Mouse (Mus musculus) embryonic stem cell, embryonic (primary cell): ENCODE results near the gene Cdkn1a.

ENCODE experiments used
- CTCF ChIA-PET, 4 experiments: fragments of 300-600 bp in 2 of 4; fragments of 350-600 bp in 2 of 4; sonication (Branson Sonifier 250); formaldehyde crosslinking; loops; one replicate each; lab custom pipeline; 2022; ENCODE audit warnings: inconsistent platforms in 2 of 4; lab: Charles Lee
- POLR2A ChIA-PET, 4 experiments: fragments of 300-600 bp in 2 of 4; fragments of 350-600 bp in 2 of 4; sonication (Branson Sonifier 250); formaldehyde crosslinking; loops; one replicate each; lab custom pipeline; 2022; ENCODE audit warnings: antibody characterized with exemption in 4 of 4, inconsistent platforms in 1 of 4; lab: Charles Lee

The Cdkn1a gene

GRCm38 (mm10) chr17:29053841-29054240 is 36.9 kb upstream of the Cdkn1a start:
- POLR2A ChIA-PET, result interaction anchor here (0.8 to 40.2 kb wide), 46 partner anchors 8 to 293 kb away, joined by 3 to 2765 read pairs (median 4); partner anchors contain the start of genes Cdkn1a (in 3 of the 4) and Srsf3 (in 3 of the 4)
- CTCF ChIA-PET, result interaction anchor here (0.5 to 1.6 kb wide), 12 partner anchors 17 to 251 kb away, joined by 3 to 6 read pairs (median 4); no protein-coding TSS in a partner anchor

GRCm38 (mm10) chr17:29054429-29054828 is 36.3 kb upstream of the Cdkn1a start:
- ChIA-PET CTCF (interaction anchor here (0.6 to 3.1 kb wide), 11 partner anchors 10 to 117 kb away, joined by 3 to 17 read pairs (median 4); no protein-coding TSS in a partner anchor), POLR2A (interaction anchor here (0.8 to 40.2 kb wide), 39 partner anchors 8 to 292 kb away, joined by 3 to 2765 read pairs (median 4); partner anchors contain the start of genes Cdkn1a (in 3 of the 4) and Srsf3 (in 3 of the 4))

DNA sequence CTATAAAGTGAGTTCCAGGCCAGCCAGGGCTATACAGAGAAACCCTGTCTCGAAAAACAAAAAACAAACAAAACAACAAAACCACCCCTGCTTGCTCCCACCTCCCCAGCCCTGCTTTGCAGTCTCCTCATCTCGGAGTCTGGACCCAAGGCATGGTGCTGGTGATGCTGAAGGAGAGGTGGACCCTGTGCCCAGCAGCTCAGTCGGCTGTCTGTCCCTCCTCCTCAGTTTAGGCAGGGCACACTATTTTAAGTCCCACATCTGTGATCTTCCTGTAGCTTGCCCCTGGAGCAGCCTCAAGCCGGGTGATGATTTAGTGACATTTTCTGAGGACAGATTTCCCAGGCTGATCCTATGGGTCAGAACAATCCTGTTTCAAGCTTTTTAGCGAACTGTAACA is 35.2 kb upstream of the Cdkn1a start:
- POLR2A ChIA-PET, result interaction anchor here (0.6 to 40.2 kb wide), 36 partner anchors 8 to 1028 kb away, joined by 3 to 2765 read pairs (median 10); partner anchors contain the start of genes Cdkn1a (in 3 of the 4), Srsf3 (in 2 of the 4) and Stk38 (in 1 of the 4)

DNA sequence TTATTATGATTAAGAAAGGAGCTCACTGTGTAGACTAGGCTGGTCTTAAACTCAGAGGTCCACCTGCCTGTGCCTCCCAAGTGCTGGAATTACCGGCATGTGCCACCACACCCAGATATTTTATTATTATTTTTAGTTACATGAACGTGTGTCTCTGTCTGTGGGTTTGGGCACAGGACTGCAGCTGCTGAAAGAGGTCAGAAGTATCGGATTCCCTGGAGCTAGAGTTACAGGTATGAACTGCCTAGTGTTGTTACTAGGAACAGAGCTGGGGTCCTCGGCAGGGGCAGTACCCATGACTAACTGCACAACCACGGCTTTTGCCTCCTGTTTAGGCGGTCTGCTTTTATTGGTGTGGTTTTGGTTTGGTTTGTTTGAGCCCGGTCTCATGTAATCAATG is 34.6 kb upstream of the Cdkn1a start:
- CTCF ChIA-PET, result interaction anchor here in 3 of 4 experiments (0.5 to 3.1 kb wide), 13 partner anchors 10 to 1377 kb away, joined by 3 to 20 read pairs (median 4); no protein-coding TSS in a partner anchor

More for the DNA sequence above, 35.2 kb upstream of the Cdkn1a start:
- CTCF ChIA-PET, result interaction anchor here in 3 of 4 experiments (0.5 to 3.1 kb wide), 10 partner anchors 10 to 1377 kb away, joined by 3 to 20 read pairs (median 4); no protein-coding TSS in a partner anchor

DNA sequence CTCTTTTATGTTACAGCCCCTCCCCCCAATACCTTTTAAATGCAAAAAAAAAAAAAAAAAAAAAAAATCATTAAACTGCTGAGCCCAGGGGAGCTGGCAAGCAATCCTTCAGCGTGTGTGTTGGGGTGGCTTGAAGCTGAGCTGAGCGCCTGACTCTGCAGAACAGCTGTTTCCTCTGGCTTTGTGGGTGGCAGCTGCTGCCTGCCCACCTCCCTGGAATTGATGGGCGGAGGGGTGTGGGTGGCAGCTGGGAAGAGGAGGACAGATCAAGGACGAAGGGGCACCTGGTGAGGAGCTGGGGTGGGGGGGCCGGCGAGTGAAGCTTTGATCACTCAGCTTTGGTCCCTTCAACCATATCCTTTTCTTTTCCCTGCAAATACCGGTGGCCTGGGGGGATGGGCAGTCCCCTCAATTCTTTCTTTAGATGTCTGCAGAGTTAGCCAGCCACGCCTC is 34.1 kb upstream of the Cdkn1a start:
- CTCF ChIA-PET, result interaction anchor here in 3 of 4 experiments (0.5 to 3.1 kb wide), 23 partner anchors 8 to 463 kb away, joined by 3 to 20 read pairs (median 4); no protein-coding TSS in a partner anchor
- POLR2A ChIA-PET, result interaction anchor here (0.6 to 40.2 kb wide), 83 partner anchors 9 to 1027 kb away, joined by 3 to 2765 read pairs (median 5); partner anchors contain the start of genes Cdkn1a (in 4 of the 4), Srsf3 (in 3 of the 4), Mapk14 (in 1 of the 4) and Ppil1 (in 1 of the 4)

More for the DNA sequence above, 34.6 kb upstream of the Cdkn1a start:
- POLR2A ChIA-PET, result interaction anchor here (0.6 to 40.2 kb wide), 74 partner anchors 8 to 1027 kb away, joined by 3 to 2765 read pairs (median 5); partner anchors contain the start of genes Cdkn1a (in 4 of the 4), Srsf3 (in 3 of the 4), Mapk14 (in 1 of the 4) and Slc26a8 (in 1 of the 4)

- CTCF ChIA-PET, result interaction anchor here in 3 of 4 experiments (0.7 to 3.1 kb wide), 16 partner anchors 8 to 464 kb away, joined by 3 to 20 read pairs (median 5); no protein-coding TSS in a partner anchor
- POLR2A ChIA-PET, result interaction anchor here (0.6 to 40.2 kb wide), 59 partner anchors 8 to 1298 kb away, joined by 3 to 2765 read pairs (median 7); partner anchors contain the start of genes Cdkn1a (in 4 of the 4), Srsf3 (in 3 of the 4) and Ppil1 (in 1 of the 4)
These were observed 33.4 kb upstream of the Cdkn1a start for GRCm38 (mm10) chr17:29057361-29057890.

- POLR2A ChIA-PET, result interaction anchor here (0.6 to 40.2 kb wide), 27 partner anchors 9 to 1298 kb away, joined by 3 to 2765 read pairs (median 12); partner anchors contain the start of genes Cdkn1a (in 4 of the 4) and Srsf3 (in 1 of the 4)
- CTCF ChIA-PET, result interaction anchor here in 3 of 4 experiments (0.7 to 2.9 kb wide), 9 partner anchors 9 to 113 kb away, joined by 3 to 11 read pairs (median 4); no protein-coding TSS in a partner anchor
These were observed 32.8 kb upstream of the Cdkn1a start for GRCm38 (mm10) chr17:29057961-29058360.

GRCm38 (mm10) chr17:29058487-29058886 is 32.3 kb upstream of the Cdkn1a start:
- POLR2A ChIA-PET, result interaction anchor here (0.6 to 40.2 kb wide), 32 partner anchors 9 to 1829 kb away, joined by 3 to 2765 read pairs (median 6); partner anchors contain the start of genes Cdkn1a (in 2 of the 4), Srsf3 (in 1 of the 4) and Stk38 (in 1 of the 4)
- CTCF ChIA-PET, result interaction anchor here (0.6 to 2.9 kb wide), 10 partner anchors 9 to 149 kb away, joined by 3 to 11 read pairs (median 4); no protein-coding TSS in a partner anchor

GRCm38 (mm10) chr17:29059581-29059980 is 31.2 kb upstream of the Cdkn1a start:
- ChIA-PET CTCF (interaction anchor here in 2 of 4 experiments (0.6 to 1.7 kb wide), 2 partner anchors 15 to 120 kb away, joined by 4 to 5 read pairs; no protein-coding TSS in a partner anchor), POLR2A (interaction anchor here in 3 of 4 experiments (0.6 to 40.2 kb wide), 17 partner anchors 8 to 312 kb away, joined by 3 to 2765 read pairs (median 6); partner anchors contain the start of genes Cdkn1a (in 2 of the 3), Srsf3 (in 2 of the 3) and Stk38 (in 1 of the 3))

DNA sequence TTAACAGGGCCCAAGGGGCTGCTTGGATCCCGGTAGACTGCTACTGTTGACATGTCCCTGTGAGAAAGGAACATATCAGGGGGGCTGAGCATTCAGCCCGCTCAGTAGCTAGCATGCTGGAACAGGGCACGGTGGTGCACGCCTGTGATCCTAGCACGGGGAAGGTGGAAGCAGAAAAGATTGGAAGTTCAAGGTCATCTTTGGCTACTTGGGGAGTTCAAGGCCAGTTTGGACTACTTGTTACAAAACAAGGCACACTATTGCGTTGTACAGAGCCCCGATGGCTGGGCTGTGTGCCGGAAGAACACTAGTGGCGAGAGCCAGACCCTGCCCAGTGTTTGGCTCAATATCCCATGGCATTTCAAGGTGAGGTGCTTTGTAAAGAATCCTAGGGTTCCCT is 29.8 kb upstream of the Cdkn1a start:
- CTCF ChIA-PET, result no interaction called here

DNA sequence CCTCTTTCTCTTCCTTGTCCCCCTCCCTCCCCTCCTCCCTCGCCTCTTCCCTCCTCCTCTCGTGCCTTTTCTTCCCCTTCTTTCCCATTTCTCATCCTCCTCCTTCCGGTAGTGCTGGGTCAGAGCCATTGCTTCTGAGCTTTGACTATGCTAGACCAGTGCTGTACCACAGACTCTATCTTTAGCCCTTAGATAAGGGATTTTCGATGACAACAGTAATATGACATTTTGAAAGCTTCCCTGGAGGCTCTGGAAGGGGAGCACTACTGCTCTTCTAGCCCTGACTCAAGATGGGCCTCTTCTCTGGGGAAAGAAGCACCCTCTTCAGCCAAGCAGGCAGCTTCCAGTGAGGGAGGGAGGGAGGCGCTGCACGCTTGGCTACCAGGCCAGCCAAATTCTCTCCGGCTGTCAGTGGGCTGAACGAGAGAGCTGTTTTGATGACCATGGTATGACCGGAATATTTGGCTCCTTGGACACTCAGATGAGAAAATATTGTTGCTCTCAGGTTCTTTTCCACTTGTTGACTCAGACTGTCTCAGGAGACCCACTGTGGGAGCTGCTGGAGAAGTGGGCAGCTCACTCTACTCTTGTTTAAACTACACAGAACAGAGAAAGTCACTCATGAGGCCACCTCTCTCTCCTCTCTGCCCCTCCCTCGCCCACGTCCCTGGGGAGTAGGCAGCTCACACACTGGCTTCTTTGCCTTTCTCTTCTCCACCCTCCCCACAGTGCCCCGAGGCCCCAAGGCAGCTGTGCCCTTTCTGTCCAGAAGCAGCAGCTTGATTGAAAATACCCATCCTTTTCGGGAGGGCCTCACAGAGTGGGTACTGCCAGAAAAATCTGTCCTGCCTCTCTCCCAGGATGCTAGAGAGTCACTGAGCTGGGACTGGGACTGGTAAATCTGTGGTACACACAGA is 28.4 kb upstream of the Cdkn1a start:
- ChIA-PET CTCF (interaction anchor here in 3 of 4 experiments (0.6 to 1.7 kb wide), 4 partner anchors 13 to 258 kb away, joined by 3 to 4 read pairs (median 4); no protein-coding TSS in a partner anchor), POLR2A (interaction anchor here in 3 of 4 experiments (0.6 to 40.2 kb wide), 24 partner anchors 8 to 428 kb away, joined by 3 to 2765 read pairs (median 5); partner anchors contain the start of genes Cdkn1a (in 2 of the 3), Pim1 (in 1 of the 3) and Srsf3 (in 1 of the 3))

More for the DNA sequence above, 29.8 kb upstream of the Cdkn1a start:
- POLR2A ChIA-PET, result interaction anchor here in 3 of 4 experiments (1.1 to 40.2 kb wide), 11 partner anchors 9 to 34 kb away, joined by 3 to 2765 read pairs (median 9); partner anchors contain the start of genes Cdkn1a (in 2 of the 3) and Srsf3 (in 1 of the 3)

GRCm38 (mm10) chr17:29063121-29063987 is 27.4 kb upstream of the Cdkn1a start:
- ChIA-PET CTCF (interaction anchor here in 3 of 4 experiments (0.6 to 1.7 kb wide), 5 partner anchors 14 to 257 kb away, joined by 3 to 4 read pairs (median 4); no protein-coding TSS in a partner anchor), POLR2A (interaction anchor here in 3 of 4 experiments (0.6 to 40.2 kb wide), 21 partner anchors 9 to 1628 kb away, joined by 3 to 2765 read pairs (median 5); partner anchors contain the start of genes Cdkn1a (in 2 of the 3), Pim1 (in 1 of the 3) and Srsf3 (in 1 of the 3))

- ChIA-PET POLR2A (interaction anchor here in 3 of 4 experiments (1.1 to 40.2 kb wide), 9 partner anchors 10 to 31 kb away, joined by 3 to 2765 read pairs (median 9); partner anchors contain the start of gene Cdkn1a (in 2 of the 3)), CTCF (interaction anchor here in 1 of 4 experiments (1.6 kb wide), 1 partner anchor 107 kb away, joined by 4 read pairs; no protein-coding TSS in a partner anchor)
These were observed 26.8 kb upstream of the Cdkn1a start for GRCm38 (mm10) chr17:29063988-29064285.

DNA sequence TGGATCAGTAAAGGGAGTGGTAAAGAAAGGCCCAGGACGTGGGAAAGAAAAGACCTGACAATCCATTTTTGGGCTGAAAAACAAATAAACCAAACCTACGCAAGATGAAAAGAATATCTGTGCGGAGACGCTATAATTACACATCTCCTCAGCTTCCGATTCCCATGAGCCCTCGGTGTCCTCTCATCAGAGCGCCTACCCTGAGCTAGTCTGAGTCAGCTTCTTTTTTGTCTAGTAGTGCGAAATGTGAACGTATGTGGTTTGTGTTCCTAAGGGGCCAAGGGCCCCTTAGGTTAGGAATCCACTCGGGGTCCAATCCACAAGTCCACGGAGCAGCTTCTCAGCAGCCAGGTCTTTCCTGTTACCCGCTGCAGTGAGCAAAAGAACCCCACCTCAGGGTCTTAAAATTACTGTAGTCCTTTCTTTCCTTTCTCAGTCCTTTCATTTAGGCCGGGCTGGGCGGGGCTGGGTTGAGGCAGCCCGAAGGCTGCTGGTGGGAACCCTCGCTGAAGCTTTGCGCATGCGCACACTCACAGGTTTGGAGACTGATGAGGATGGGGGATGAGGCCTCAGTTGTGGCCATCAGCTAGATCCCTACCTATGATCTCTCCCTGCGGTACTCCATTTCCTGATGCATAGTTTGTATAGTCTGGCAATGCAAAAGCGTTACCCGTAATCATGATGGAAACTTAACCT is 25.4 kb upstream of the Cdkn1a start:
- POLR2A ChIA-PET, result interaction anchor here (0.5 to 40.2 kb wide), 39 partner anchors 8 to 485 kb away, joined by 3 to 2765 read pairs (median 4); partner anchors contain the start of genes Cdkn1a (in 4 of the 4), Srsf3 (in 2 of the 4), Stk38 (in 2 of the 4) and Ppil1 (in 1 of the 4)
- CTCF ChIA-PET, result interaction anchor here (0.5 to 1.6 kb wide), 17 partner anchors 8 to 536 kb away, joined by 3 to 6 read pairs (median 3); no protein-coding TSS in a partner anchor
